Mouse (Mus musculus) liver, adult 2 months (tissue): ENCODE results near the gene Cavin3.

Experiments
- CTCF ChIP-seq: fragments of 200-500 bp; IDR thresholded peaks from 2 replicates; pipeline ENCODE4 v1.5.1; 2011; ENCODE audit warnings: low read depth, low read length, control low read depth
- POLR2A ChIP-seq: fragments of 200-500 bp; IDR thresholded peaks from 2 replicates; pipeline ENCODE4 v1.6.1; 2011; ENCODE audit warnings: low read length, control low read depth; ENCODE audit not compliant: insufficient read depth; ENCODE audit errors: extremely low read depth

DNA sequence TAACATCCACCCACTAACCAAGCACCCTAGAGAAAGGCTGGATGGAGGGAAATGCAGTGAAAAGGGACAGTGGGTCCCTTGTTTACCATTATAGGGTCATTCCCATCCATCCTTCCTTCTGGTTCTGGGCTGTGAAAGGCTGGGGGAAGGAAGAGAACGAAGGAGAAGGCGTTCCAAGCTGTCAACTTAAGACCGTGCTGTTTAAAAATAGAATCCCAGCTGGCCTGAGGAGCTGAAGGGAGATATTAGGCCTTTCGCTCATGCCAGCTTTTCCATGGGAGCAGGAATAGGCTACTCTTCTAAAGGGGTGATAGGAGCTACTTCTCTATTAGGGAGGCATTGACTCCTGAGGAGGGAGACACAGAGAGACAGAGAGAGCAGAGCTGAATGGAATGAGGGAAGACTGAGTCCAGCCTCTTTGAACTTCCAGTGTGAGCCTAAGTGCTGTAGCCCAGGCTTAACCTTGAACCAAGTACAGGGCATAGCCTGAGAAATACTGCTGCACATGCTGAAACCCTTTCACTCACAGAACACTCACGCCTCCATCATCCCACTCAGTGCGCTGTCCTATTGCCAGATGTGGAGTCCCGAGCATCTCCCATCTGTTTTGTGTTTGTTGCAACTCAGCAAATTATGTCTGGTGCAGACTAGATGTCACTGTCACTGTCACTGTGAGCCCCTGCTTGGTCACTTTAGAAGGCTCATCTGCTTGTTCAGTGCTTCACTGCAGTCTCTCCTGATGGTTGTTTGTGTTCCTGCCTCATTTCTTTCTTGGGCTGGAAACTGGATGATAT, 43.9 kb downstream of the Cavin3 start:
- TF ChIP-seq CTCF (no peak), POLR2A (no peak)
